Mouse (Mus musculus) left cerebral cortex, postnatal 25 days (tissue): ENCODE results near the gene Adcy6. TPM values are rescaled to one million over a fixed set of nuclear protein-coding genes. Genes with fewer than 3 reads are reported as not detected.

Experiments
- DNase-seq, 2 experiments: peaks; one replicate each; pipeline ENCODE4 v3.0.0; 2022; ENCODE audit warnings: low spot score in 2 of 2, mixed read lengths in 1 of 2
- intact Hi-C: fragments of 180-260 bp; cut with DNase I; formaldehyde crosslinking; loops from one replicate; pipeline ENCODE4 v1.15.1; 2025
- total RNA-seq, 2 experiments: library from RNA; stranded (reverse); gene quantifications; 2 replicates each; pipeline ENCODE4 v1.2.3; 2021

Adcy6 gene
- 10 to 100 TPM; 51.7 to 53.7 TPM for total RNA-seq

- peak; percentile 71 to 82 for DNase-seq
- intact Hi-C loops = no loop called here
Observed at GRCm38 (mm10) chr15:98609331-98610130, at the start of gene Adcy6. Gene Adcy6 (minus strand): TSS chr15:98610076.

- intact Hi-C loops = no loop called here
Observed at GRCm38 (mm10) chr15:98656982-98657751, 47.3 kb upstream of the Adcy6 start.

GRCm38 (mm10) chr15:98652174-98652573 is 42.3 kb upstream of the Adcy6 start:
- intact Hi-C loops = no loop called here

More at GRCm38 (mm10) chr15:98656982-98657751, 47.3 kb upstream of the Adcy6 start:
- no peak for DNase-seq

GRCm38 (mm10) chr15:98651431-98651830 is 41.6 kb upstream of the Adcy6 start:
- intact Hi-C loops = no loop called here
- DNase-seq = no peak

More at GRCm38 (mm10) chr15:98652174-98652573, 42.3 kb upstream of the Adcy6 start:
- DNase-seq = no peak

GRCm38 (mm10) chr15:98648071-98648470 is 38.2 kb upstream of the Adcy6 start:
- intact Hi-C loops = no loop called here
- peak in 1 of 2 experiments; percentile 80 for DNase-seq

GRCm38 (mm10) chr15:98647308-98647707 is 37.4 kb upstream of the Adcy6 start:
- DNase-seq = no peak

GRCm38 (mm10) chr15:98646737-98647136 is 36.9 kb upstream of the Adcy6 start:
- no peak for DNase-seq
- intact Hi-C loops = no loop called here

More at GRCm38 (mm10) chr15:98647308-98647707, 37.4 kb upstream of the Adcy6 start:
- intact Hi-C loops = no loop called here

GRCm38 (mm10) chr15:98645057-98646026 is 35.5 kb upstream of the Adcy6 start:
- intact Hi-C loops = no loop called here
- DNase-seq = no peak

GRCm38 (mm10) chr15:98644406-98644805 is 34.5 kb upstream of the Adcy6 start:
- intact Hi-C loops = no loop called here
- no peak for DNase-seq

- intact Hi-C loops = no loop called here
- no peak for DNase-seq
Observed at GRCm38 (mm10) chr15:98640157-98640556, 30.3 kb upstream of the Adcy6 start.

- no peak for DNase-seq
- intact Hi-C loops = no loop called here
Observed at GRCm38 (mm10) chr15:98637155-98637554, 27.3 kb upstream of the Adcy6 start.

- peak; percentile 68 to 88 for DNase-seq
- intact Hi-C loops = no loop called here
Observed at GRCm38 (mm10) chr15:98636517-98636916, 26.6 kb upstream of the Adcy6 start.

GRCm38 (mm10) chr15:98635291-98635841 is 25.5 kb upstream of the Adcy6 start:
- intact Hi-C loops = loop anchor here (2.0 kb wide), 1 partner anchor 27 kb away; the partner anchor contains the start of gene Ddx23
- DNase-seq = no peak

GRCm38 (mm10) chr15:98634541-98635081 is 24.7 kb upstream of the Adcy6 start:
- intact Hi-C loops = loop anchor here (2.0 kb wide), 1 partner anchor 28 kb away; the partner anchor contains the start of gene Ddx23

GRCm38 (mm10) chr15:98633822-98634470 is 24.1 kb upstream of the Adcy6 start:
- intact Hi-C loops = loop anchor here (2.0 kb wide), 1 partner anchor 29 kb away; the partner anchor contains the start of gene Ddx23
- no peak for DNase-seq

More at GRCm38 (mm10) chr15:98634541-98635081, 24.7 kb upstream of the Adcy6 start:
- peak; percentile 80 to 87 for DNase-seq

GRCm38 (mm10) chr15:98632921-98633320 is 23.0 kb upstream of the Adcy6 start:
- intact Hi-C loops = no loop called here
- no peak for DNase-seq

- peak; percentile 66 to 68 for DNase-seq
- intact Hi-C loops = no loop called here
Observed at GRCm38 (mm10) chr15:98632107-98632744, 22.4 kb upstream of the Adcy6 start.

GRCm38 (mm10) chr15:98631493-98631892 is 21.6 kb upstream of the Adcy6 start:
- intact Hi-C loops = no loop called here
- DNase-seq = peak in 1 of 2 experiments; percentile 45
